Mouse (Mus musculus) effector memory CD4-positive, alpha-beta T cell, adult 7 months (primary cell): ENCODE data around the gene Gdpd5. TPM values are rescaled to one million over a fixed set of nuclear protein-coding genes. Genes with fewer than 3 reads are reported as not detected.

Experiments used
- polyA plus RNA-seq: library from polyadenylated mRNA; unstranded; fragments of 100-300 nt; shearing (Covaris generic); gene quantifications from one replicate; pipeline ENCODE4 v1.2.1, GENCODE M21; 2017

The Gdpd5 gene
- 13.9 TPM for polyA plus RNA-seq

DNA sequence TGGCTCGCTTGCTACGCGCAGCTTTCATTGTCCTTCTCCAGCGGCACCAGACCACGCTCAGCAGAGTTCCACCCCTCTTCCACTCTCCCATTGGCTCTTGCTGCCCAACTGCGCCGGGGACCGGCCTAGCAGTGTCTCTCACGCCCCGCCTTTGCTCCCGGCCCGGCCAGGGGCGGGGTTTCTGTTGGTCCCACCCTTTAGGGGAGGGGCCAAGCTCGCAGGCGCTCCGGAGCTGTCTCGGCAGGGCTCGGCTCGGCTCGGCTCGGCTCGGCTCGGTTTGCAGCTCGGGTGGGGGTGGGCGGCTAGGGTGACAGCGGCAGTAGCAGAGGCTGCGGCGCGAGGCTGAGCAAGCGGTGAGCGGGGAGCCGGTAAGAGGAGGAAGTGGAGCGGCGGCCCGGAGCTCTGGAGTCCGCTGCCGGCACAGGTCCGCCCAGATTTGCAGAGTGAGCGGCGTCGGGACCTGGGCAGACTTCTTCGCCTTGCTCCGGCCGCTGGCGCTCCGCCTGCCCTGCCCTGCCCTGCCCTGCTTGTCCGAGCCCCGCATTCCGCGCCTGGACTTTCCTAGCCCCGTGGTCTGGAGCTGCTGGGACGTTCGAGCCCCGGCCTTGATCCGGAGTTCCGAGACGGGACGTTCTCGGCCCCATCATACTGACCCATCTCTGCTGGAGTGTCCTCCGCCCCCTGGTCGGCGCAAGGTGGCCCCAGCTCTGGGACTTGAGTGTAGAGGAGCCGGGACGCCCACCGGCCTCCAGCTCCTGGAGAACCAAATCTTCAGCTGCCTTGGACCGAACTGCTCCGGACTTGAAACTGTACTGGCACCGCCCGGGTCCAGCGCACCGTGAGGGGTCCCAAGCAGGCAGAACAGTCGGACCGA, at the start of gene Gdpd5:
Gdpd5 (plus strand) TSS at position 201 of the 874 bp plus-strand sequence.

DNA sequence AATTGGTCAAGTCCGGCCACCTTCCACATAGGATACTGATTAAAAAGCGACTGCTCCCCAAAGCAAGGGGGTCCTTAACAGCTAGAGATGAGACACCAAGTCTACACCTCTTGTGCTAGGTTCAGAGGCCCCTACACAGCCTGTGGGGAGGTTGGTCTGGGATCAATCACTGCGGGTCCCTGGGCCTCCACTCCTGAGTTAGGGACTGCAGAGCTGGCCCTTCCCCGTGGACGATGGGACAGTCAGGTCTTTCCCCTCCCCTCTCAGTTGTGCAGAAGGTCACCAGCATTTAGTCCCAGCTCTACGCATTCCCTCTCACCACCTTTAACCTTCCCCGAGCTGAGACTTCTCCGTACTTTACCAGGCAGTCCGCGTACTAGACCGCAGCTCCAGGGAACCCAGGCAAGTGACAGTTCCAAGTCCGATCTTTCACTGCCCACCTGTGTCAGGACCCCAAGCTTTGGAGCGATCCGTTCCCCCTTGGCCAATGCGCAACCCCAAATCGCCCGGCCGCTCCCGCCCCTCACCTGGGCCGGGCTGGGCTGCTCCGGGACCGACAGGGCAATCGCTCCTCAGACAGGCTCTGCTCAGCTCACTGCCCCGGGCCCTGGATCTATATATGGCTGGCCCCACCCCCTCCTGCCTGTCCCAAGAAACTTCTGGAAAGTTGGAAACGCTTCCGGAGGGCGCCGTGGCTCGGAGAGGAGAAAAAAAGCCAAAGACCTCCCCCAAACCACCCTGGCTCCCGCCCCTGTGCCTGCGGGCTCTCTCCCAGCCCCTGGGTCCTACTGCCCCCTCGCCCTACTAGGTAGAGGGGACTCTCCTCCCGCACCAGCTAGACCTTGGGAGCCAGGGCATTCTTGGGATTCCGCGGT, 28.5 kb upstream of the Gdpd5 start, which contains the start of gene Serpinh1:
Serpinh1 (minus strand) TSS at position 714 of the 875 bp plus-strand sequence.

DNA sequence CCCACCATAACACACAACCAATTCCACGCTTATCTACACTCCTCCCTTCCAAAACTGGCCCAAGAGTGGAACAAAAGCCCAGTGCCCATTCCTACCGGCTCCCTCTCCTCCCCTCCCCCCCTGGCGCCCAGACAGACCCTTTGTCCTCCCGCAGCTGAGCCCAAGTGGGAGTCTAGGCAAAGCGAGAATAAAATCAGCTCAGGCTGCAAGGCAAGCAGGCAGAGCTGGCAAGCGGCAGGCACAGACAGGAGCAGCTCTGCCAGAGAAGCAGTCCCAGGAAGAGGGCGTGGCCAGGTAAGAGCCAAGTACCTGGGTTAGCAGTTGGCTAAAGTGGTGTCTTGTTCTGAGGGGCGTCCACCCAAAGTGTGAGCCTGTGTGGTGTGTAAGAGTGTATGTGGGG, 84.6 kb downstream of the Gdpd5 start, which contains the start of gene Klhl35:
Klhl35 (plus strand) TSS at position 194 of the 400 bp plus-strand sequence.

DNA sequence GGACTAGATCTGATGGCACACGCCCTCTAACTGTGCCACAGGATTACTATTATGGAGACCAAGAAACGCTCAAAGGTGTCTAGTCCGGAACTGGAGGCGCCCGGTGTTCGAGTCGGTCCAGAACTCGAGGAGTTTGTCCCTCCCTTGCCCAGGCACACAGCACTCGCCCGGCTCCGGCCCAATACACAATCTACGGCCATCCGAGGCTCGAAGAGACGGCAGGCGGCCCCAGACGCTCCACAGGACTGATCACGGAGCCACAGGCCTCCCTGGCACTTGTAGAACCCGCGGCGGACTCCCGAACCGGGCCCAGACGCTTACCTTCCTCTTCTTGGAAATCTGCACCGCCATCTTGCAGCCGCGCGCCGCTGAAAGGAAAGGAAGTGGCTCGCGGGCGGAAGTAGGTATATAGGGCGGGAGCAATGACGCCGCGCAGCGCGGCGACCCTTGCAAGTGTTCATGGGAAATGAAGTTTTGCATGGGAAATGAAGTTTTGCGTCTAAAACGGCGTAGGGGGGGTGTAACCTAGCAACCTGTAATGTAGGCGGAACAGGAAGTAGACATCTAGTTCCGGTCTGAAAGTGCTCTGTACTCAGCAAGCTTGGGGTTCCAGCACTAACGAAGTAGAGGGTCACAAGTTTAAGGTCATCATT, 102.2 kb downstream of the Gdpd5 start, which contains the start of gene Rps3:
Rps3 (minus strand) TSS at position 468 of the 653 bp plus-strand sequence.

Other genes starting within 250 kb of the Gdpd5 start
- gene Uvrag, start 240.3 kb upstream of the Gdpd5 start, polyA plus RNA-seq: 67.7 TPM
- 2.0 TPM for gene Dgat2, start 198.7 kb upstream of the Gdpd5 start, polyA plus RNA-seq
- gene Mogat2, start 142.8 kb upstream of the Gdpd5 start, polyA plus RNA-seq: not detected
- gene Map6, start 114.0 kb upstream of the Gdpd5 start, polyA plus RNA-seq: 2.1 TPM
- not detected for gene Serpinh1, start 28.2 kb upstream of the Gdpd5 start, polyA plus RNA-seq
- gene Klhl35, start 84.6 kb downstream of the Gdpd5 start, polyA plus RNA-seq: 1.5 TPM
- 1,324 TPM for gene Rps3, start 102.3 kb downstream of the Gdpd5 start, polyA plus RNA-seq
- gene Arrb1, start 154.1 kb downstream of the Gdpd5 start, polyA plus RNA-seq: 10.1 TPM
- gene Tpbgl, start 245.7 kb downstream of the Gdpd5 start, polyA plus RNA-seq: 0.16 TPM